Mouse (Mus musculus) adrenal gland, adult (tissue): ENCODE data around the gene Paqr8.
"Not testable (repeated sequence)": the region's sequence is repeated elsewhere in the genome, so short reads cannot be mapped to it uniquely, and the experiment has no call there.

Experiments used
- DNase-seq, 2 experiments: peaks; one replicate each; pipeline ENCODE4 v3.0.0; 2022 to 2023; ENCODE audit warnings: low spot score in 1 of 2; ENCODE audit not compliant: inconsistent age in 2 of 2

Paqr8 gene

GRCm38 (mm10) chr1:20908541-20908940, 18.1 kb downstream of the Paqr8 start:
- peak; percentile 34 to 51 for DNase-seq

GRCm38 (mm10) chr1:20912115-20912514, 21.7 kb downstream of the Paqr8 start:
- no peak for DNase-seq

GRCm38 (mm10) chr1:20912527-20913171, 22.2 kb downstream of the Paqr8 start:
- no peak for DNase-seq

- DNase-seq: no peak
Observed at GRCm38 (mm10) chr1:20914769-20915168, 24.4 kb downstream of the Paqr8 start.

GRCm38 (mm10) chr1:20915608-20916007, 25.2 kb downstream of the Paqr8 start:
- DNase-seq: peak in 1 of 2 experiments; percentile 69

DNA sequence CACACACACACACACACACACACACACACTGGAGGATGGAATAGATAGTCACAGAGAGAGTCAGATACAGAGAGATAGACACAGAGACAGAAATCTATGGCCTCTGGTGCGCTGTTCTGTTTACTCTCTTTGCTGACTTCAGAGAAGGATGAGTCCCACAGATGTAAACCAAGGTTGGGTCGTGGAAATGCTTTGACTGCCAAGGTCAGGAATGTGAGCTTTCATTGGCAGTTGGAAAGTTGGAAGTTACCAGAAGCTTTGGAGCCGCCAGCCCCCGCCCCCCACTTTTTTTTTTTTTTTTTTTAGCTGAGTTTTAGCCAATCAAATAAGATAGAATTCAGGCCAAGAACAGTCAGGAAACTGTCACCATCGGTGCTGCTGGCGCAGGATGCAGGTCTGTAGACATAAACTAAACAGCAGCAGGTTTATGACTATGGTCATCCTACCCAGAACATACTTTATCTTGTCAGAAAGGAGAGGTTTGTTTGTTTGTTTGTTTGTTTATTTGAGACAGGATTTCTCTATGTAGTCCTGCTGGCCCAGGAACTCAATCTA, 27.2 kb downstream of the Paqr8 start:
- peak; percentile 45 to 79 for DNase-seq

- DNase-seq: no peak
Observed at GRCm38 (mm10) chr1:20919728-20920127, 29.3 kb downstream of the Paqr8 start.

DNA sequence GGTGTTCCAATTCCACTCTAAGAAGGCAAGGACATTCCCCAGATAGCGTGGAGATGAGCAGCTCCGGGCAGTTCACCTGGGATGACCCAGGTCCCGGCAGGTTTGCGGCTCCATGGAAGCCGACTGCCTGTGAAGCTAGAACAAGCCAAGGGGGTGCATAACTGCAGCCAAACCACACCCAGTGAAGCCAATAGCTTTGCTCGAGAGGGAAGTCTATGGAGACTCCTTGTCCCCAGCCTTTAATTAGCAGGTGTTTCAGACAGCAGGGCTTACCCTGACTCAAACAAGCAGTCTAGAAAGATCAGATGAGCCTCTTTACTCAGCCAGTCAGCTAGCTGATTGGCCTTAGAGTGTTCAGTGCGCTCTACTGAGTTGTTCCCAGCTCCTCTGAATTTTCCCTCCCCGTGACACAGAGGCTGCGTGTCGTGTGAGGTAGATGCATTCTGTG, 30.7 kb downstream of the Paqr8 start:
- peak in 1 of 2 experiments; percentile 42 for DNase-seq

DNA sequence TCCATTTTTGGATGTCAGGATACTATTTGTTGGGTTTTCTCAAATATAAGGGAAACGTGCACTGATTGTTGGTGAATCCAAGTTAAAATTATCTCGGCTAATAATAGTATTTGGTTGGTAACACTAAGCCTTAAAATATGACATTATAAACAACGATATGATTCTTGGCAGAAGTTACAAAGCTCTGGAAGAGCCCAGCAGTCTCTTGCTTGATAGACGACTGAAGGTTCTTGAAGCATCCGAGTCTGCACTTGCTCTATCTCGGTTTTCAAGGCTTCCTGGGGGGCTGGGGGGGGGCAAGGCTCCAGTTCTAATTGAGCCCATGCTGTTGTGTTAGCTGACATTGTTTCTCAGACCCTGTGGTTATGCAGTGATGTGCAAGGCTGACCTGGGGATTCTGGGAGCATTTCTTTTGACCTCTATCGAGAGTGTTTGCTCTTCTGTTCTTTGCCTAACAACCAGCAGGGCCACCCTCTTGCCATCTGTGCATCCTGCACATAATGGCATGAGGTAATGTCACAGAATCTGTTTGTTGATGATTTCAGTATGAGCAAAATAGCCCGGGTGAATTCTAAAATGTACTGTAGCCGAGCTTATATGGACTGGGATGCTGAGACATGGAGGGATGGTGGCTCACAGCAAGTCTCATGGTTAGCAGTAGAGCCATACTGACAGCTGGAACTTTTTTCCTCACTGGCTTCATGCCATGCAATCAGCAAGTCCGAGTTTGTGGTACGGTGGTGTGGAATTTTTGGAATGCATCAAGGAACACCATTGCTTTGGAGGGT, 32.4 kb downstream of the Paqr8 start:
- no peak for DNase-seq

GRCm38 (mm10) chr1:20925324-20925723, 34.9 kb downstream of the Paqr8 start:
- DNase-seq: not testable (repeated sequence)

- no peak for DNase-seq
Observed at GRCm38 (mm10) chr1:20925926-20926325, 35.5 kb downstream of the Paqr8 start.

- DNase-seq: no peak
Observed at GRCm38 (mm10) chr1:20926376-20926775, 36.0 kb downstream of the Paqr8 start.

GRCm38 (mm10) chr1:20928487-20928886, 38.1 kb downstream of the Paqr8 start:
- DNase-seq: no peak

GRCm38 (mm10) chr1:20933457-20933856, 43.1 kb downstream of the Paqr8 start:
- peak; percentile 52 to 85 for DNase-seq

DNA sequence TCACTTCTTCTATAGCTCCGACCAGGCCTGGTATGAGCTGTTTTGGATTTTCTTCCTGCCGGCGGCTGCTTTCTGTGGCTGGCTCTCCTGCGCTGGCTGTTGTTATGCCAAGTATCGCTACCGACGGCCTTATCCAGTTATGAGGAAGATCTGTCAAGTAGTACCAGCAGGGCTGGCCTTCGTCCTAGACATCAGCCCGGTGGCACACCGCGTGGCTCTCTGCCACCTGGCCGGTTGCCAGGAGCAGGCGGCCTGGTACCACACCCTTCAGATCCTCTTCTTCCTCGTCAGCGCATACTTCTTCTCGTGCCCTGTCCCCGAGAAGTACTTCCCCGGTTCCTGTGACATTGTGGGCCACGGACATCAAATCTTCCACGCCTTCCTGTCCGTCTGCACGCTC, 44.7 kb downstream of the Paqr8 start:
- DNase-seq: peak; percentile 82 to 84

DNA sequence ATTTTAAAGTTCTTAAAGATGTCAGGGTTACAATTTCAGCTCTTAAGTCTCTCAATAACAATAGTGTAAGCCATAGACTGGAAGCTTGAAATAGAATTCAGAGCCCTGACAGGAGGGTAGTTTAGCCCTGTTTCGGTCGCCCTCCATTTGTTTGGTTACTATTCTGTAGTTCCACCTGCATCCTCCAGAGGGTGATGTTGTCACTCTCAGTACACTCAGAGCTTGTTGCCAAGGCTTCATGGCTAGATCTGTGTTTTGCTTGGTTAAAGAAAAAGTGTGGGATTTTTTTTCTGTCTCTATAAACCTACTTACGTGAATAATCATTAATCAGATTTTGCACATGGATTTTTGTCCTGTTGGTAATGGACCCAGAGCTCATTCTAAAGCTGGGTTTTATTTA, 48.6 kb downstream of the Paqr8 start:
- peak in 1 of 2 experiments; percentile 86 for DNase-seq

GRCm38 (mm10) chr1:20940151-20940550, 49.7 kb downstream of the Paqr8 start:
- peak in 1 of 2 experiments; percentile 68 for DNase-seq

DNA sequence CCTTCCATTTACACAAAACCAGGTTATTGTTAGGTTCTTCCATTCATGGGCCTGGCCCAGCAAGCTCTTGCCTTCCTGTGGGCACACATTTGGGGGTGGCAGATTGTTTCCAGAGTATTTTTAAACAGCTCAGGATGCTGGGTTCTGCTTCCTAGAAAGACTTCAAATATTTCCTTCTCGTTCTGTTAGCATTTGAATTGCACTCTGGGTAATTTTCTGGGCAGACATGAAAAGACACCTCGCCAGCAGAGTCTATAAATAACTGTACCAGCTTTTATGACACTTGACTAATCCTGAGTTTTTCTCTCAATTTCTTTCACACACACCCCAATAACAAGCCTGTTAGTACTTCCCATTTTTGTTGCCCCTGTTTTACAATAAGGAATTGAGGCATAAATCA, 50.9 kb downstream of the Paqr8 start:
- DNase-seq: no peak

- DNase-seq: no peak
Observed at GRCm38 (mm10) chr1:20941857-20942256, 51.5 kb downstream of the Paqr8 start.

DNA sequence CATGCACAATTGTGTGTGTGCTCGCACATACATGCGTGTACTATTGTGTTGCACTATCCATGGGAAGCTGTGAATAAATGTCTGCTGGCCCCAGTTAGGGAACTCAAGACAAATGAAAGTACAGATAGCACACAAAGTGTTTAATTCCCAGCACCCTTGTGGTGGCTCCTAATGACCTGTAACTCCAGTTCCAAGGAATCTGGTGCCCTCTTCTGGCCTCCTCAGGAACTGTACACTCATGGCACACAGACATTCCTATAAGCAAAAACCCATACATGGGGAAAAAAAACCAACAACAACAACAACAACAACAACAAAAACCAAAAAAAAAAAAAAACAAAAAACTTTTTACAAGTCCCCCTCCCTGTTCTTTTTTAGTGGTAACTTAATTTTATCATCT, 52.6 kb downstream of the Paqr8 start:
- peak in 1 of 2 experiments; percentile 15 for DNase-seq

DNA sequence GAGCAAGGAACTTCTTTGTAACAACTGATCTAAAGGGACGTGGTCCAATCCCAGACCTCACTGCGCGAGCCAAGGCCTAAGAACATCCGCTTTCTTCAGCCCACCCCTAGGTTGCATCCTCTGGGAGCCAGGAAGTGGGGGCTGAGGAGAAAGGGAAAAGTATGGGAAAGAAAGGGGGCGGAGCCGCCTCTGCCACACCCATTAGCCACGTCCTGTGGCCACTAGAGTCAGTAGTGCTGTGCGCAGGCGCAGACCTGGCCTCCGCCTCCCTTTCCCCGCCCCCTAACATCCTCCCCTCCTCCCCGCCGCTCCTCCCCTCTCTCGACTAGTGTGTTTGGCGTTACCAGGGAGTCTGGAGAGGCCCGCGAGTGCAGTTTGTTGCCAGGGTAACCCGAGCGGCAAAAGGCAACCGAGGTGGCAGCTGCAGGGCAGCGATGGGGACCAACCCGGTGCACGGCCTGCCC, 60.9 kb downstream of the Paqr8 start, which contains the start of gene Efhc1:
Gene Efhc1 (plus strand): TSS at position 327 of the 464 bp plus-strand sequence.
- peak; percentile 93 to 97 for DNase-seq

DNA sequence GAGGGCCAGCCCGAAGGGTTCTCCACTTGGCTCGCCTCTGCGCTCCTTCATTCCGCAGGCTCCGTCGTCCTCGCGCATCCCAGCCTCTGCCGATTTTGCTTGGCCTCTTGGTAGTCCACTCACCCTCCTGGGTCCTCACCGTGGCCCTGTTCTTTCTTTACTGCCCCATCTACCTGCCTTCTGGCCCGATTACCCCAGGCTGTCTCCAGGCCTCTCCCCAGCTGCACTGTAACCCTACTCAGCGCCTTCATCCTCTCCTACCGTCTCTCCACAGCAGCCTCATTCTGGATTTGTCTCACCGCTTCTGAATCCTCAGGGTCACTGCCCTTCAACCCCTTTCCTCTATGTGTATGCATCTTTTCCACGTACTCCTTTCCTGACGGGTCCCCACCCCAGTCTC, 61.4 kb downstream of the Paqr8 start:
- DNase-seq: no peak
